Mouse (Mus musculus): ENCODE measurements around the gene Hrh2. TPM values are rescaled to one million over a fixed set of nuclear protein-coding genes. Genes with fewer than 3 reads are reported as not detected.

Hrh2 gene
- polyA plus RNA-seq, 1 experiment from 2014 or later = 0.14 TPM

DNA sequence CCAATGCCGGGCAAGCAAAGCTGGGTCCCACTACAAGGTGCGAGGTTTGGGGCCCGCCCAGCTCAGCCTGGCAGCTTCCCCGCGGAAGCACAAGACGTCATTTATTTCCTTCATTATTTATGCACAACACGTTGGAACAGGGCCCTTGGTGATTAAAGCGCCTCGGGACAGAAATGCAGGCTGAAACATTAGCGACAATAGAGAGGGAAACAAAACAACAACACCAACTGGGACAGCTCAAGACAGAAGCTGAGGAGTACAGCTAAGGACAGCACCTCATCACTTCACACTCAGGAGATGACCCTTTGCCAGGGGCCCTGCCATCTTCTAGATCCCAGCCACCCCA lies 90.9 kb downstream of the Hrh2 start:
- Histone ChIP-seq H3K4me3 (peak overlapping the region; percentile 36), H3K27ac (replicated peaks) (no peak overlapping the region), H3K4me1 (peaks cover 20% of the 10 kb centered on the region), H3K9me3 (replicated peaks) (0 out of 2 replicates have a peak, but pooled peaks cover 3% of the 10 kb centered on the region), H3K36me3 (no peaks in the 10 kb centered on the region), H3K27me3 (ENCODE audit: low read depth, poor library complexity, severe bottlenecking) (peaks cover 31% of the 10 kb centered on the region)
- DNase-seq (ENCODE audit: low spot score) = no peak
- WGBS = 8% methylated on average over 10 of the region's 10 CpGs

Other genes starting within 250 kb of the Hrh2 start
- gene Drd1, start 136.4 kb upstream of the Hrh2 start, polyA plus RNA-seq (2016; fragmentation: Nextera tagmentation; extraction: Ambion mirVana) = 0.26 and 0.52 TPM in 2 replicates
- gene Sfxn1, start 120.3 kb upstream of the Hrh2 start, polyA plus RNA-seq (2016; fragmentation: Nextera tagmentation; extraction: Ambion mirVana) = 83.2 and 86.2 TPM in 2 replicates
- gene Cplx2, start 179.2 kb downstream of the Hrh2 start, polyA plus RNA-seq (2016; fragmentation: Nextera tagmentation; extraction: Ambion mirVana) = 9.9 and 15.3 TPM in 2 replicates

Data from midbrain, embryonic 10.5 days (tissue).